Mouse (Mus musculus) MEL (cell line): Measurements from ENCODE around the gene Mthfd2l.

Experiments used
- CTCF ChIP-seq, 3 experiments: IDR thresholded peaks in 2 of 3; conservative IDR thresholded peaks in 1 of 3; 2 replicates each; pipeline ENCODE4 v1.5.1; 2011 to 2012; ENCODE audit warnings: low read length in 3 of 3, low read depth in 2 of 3, mild to moderate bottlenecking in 2 of 3, improper control_type of control experiment in 1 of 3, inconsistent platforms in 1 of 3, mixed read lengths in 1 of 3, moderate library complexity in 1 of 3; ENCODE audit not compliant: control insufficient read depth in 1 of 3, insufficient read depth in 1 of 3, poor library complexity in 1 of 3, severe bottlenecking in 1 of 3
- E2F4 ChIP-seq: IDR thresholded peaks from 2 replicates; pipeline ENCODE4 v1.6.1; 2011; ENCODE audit warnings: low read depth, low read length, improper control_type of control experiment, borderline replicate concordance
- ELF1 ChIP-seq: IDR thresholded peaks from 2 replicates; pipeline ENCODE4 v1.6.1; 2014; ENCODE audit warnings: low read depth, mild to moderate bottlenecking, inconsistent platforms, low read length, improper control_type of control experiment, moderate library complexity
- KAT2A ChIP-seq: conservative IDR thresholded peaks from 2 replicates; pipeline ENCODE4 v1.6.1; 2012; ENCODE audit warnings: low read depth, low read length, improper control_type of control experiment, inconsistent platforms
- MAFK ChIP-seq: IDR thresholded peaks from 2 replicates; pipeline ENCODE4 v1.6.1; 2011; ENCODE audit warnings: low read depth, mild to moderate bottlenecking, low read length, improper control_type of control experiment, borderline replicate concordance
- MXI1 ChIP-seq: IDR thresholded peaks from 2 replicates; pipeline ENCODE4 v1.6.1; 2011; ENCODE audit warnings: mild to moderate bottlenecking, low read depth, low read length, improper control_type of control experiment
- MYC ChIP-seq: IDR thresholded peaks from 2 replicates; pipeline ENCODE4 v1.6.1; 2011; ENCODE audit warnings: low read depth, mild to moderate bottlenecking, low read length, improper control_type of control experiment, moderate library complexity
- POLR2A ChIP-seq, 2 experiments: IDR thresholded peaks; 2 replicates each; pipeline ENCODE4 v1.6.1; 2011 to 2012; ENCODE audit warnings: low read length in 2 of 2, mild to moderate bottlenecking in 2 of 2, control low read depth in 1 of 2, improper control_type of control experiment in 1 of 2, low read depth in 1 of 2, moderate library complexity in 1 of 2; ENCODE audit not compliant: control insufficient read depth in 1 of 2, insufficient read depth in 1 of 2, poor library complexity in 1 of 2
- UBTF ChIP-seq: IDR thresholded peaks from 2 replicates; pipeline ENCODE4 v1.6.1; 2012; ENCODE audit warnings: low read depth, mild to moderate bottlenecking, inconsistent platforms, low read length, improper control_type of control experiment, moderate library complexity, borderline replicate concordance; ENCODE audit not compliant: insufficient read depth
- USF2 ChIP-seq, 2 experiments: IDR thresholded peaks; 2 replicates each; pipeline ENCODE4 v1.6.1; 2011 to 2012; ENCODE audit warnings: improper control_type of control experiment in 2 of 2, low read length in 2 of 2, borderline replicate concordance in 1 of 2, inconsistent platforms in 1 of 2, low read depth in 1 of 2, mild to moderate bottlenecking in 1 of 2; ENCODE audit not compliant: insufficient read depth in 1 of 2

DNA sequence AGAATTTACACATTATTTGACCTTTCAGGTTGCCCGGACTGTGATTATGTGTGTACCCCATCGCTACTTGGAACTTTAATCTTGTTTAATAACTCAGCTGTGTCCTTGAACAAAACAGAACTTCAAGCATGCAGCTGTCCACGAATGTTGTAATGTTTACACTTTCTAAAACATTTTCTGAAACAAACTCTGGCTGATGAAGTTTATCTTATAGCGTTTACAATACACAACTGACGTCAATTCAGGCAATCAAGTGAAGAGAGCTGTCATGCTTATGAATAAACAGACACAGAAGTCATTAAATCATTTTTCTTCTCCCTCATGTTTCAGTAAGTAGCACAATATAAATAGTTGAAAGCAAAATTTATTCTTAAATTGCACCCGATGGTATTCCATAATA is 117.1 kb downstream of the Mthfd2l start:
- no peak for TF ChIP-seq POLR2A (IDR thresholded peaks at IDR 0.05; ENCODE audit: control insufficient read depth in 1 of 2, insufficient read depth in 1 of 2, low read depth in 1 of 2, low read length in 2 of 2, poor library complexity in 1 of 2)
- TF ChIP-seq MXI1, result no peak
- TF ChIP-seq KAT2A, result no peak
- no peak for TF ChIP-seq CTCF (IDR thresholded peaks at IDR 0.05 in 2 of 3, conservative IDR thresholded peaks at IDR 0.05 in 1 of 3; ENCODE audit: control insufficient read depth in 1 of 3, insufficient read depth in 1 of 3, low read depth in 2 of 3, low read length in 3 of 3, poor library complexity in 1 of 3, severe bottlenecking in 1 of 3)
- no peak for TF ChIP-seq ELF1
- no peak for TF ChIP-seq USF2 (IDR thresholded peaks at IDR 0.05; ENCODE audit: borderline replicate concordance in 1 of 2, insufficient read depth in 1 of 2, low read depth in 1 of 2, low read length in 2 of 2)
- TF ChIP-seq E2F4, result no peak
- no peak for TF ChIP-seq UBTF
- TF ChIP-seq MYC, result no peak
- no peak for TF ChIP-seq MAFK
